Mouse (Mus musculus) ovary, postnatal 10 days (tissue): ENCODE data around the gene Eps8l3.
"Not testable (repeated sequence)": the region's sequence is repeated elsewhere in the genome, so short reads cannot be mapped to it uniquely, and the experiment has no call there.

ENCODE experiments used
- DNase-seq: peaks from one replicate; pipeline ENCODE4 v3.0.0; 2022; ENCODE audit warnings: low spot score

Gene Eps8l3

DNA sequence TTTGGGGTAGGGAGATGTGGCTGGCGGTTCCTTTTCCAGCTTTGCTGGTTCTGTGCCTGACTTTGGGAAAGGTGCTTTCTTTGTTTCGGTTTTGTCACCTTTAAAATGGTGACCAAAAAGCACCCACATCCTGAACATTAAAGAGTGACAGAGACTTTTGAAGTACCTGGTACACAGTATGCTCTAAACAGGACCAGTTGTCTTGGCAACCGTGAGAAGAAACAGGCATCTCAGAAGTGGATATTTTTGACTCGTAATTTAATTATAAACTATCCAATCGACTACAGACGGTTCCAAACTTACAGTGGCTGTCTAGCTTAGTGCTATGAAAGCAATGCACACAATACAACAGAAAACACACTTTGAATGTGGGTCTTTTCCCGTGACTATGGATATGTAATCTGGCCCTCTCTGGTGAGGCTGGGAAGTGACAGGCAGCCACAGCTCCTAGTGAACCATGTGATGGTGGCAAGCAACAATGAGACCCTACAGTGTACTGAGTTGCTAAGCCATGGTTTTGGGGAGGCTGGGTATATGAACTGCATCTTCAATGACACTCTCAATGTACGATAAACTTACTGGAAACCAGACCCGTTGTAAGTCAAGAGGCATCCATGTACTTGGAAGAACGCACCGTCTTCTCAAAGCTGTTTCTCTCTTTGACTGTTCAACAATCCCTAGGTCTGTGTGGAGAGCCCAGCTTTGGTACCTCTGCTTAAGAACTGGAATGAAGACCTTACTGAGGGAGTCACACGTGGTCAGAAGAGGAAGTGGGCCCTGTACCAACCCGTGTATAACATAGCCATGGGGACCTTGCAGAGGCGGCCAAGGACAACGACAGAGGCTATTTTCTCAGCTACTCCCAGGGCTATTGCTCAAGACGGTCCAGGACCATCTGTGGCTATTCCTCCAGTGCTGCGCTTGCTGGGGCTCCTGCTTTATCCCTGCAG is 23.5 kb upstream of the Eps8l3 start:
- DNase-seq: no peak

DNA sequence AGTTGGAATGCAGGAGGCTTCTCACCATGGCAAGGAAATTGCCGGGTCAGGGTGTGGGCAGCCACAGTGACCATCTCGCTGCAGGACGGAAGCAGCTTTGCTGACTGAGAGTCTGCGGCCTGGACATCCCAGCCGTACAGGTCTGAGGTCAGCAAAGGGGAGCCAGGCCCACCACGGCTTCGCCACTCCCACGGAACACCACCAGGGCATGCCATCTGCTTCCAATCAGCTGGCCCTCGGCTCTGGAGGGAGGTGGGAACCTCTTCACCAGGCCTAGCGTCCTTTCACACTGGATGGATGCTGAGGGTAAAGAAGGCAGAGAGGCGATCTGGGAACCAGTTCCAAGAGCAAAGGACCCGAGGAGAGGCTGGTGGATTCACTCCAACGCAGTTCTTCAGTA is 21.7 kb upstream of the Eps8l3 start:
- DNase-seq: no peak

DNA sequence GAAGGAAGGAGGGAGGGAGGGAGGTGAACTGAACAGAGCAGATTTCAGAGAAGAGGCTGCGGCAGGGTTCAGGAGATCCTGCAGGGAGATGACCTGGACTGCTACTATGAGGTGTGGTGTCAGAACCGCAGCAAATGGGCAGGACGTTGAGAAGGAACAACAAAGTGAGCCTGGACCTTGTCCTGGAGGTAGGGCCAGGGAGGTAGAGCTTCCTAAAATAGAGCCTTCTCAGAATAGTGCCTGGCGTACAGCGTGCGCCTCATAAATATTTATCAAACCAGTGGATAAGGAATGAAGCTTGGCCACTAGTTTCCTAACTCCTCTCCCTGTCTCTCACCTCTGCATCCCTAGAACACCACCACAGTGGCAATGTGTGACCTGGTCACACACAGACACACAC is 19.4 kb upstream of the Eps8l3 start:
- no peak for DNase-seq

- DNase-seq: not testable (repeated sequence)
Observed at GRCm38 (mm10) chr3:107861483-107861882, 15.5 kb upstream of the Eps8l3 start.

DNA sequence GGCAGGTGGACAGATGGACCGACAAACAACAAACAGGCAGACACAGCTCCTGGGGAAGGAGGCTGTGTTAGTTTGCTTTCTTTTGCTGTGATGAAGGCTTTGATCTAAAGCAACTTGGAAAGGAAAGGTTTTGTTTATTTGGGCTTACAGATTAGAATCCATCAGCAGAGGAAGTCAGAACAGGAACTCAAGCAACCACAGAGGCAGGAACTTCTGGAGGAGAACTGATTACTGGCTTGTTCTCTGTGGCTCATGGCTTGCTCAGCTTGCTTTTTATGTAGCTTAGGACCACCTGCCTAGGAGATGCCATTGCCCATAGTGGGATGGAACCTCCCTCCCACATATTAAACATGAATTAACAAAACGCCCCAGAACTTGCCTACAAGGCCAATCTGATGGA is 14.6 kb upstream of the Eps8l3 start:
- DNase-seq: no peak

- no peak for DNase-seq
Observed at GRCm38 (mm10) chr3:107863471-107863870, 13.6 kb upstream of the Eps8l3 start.

DNA sequence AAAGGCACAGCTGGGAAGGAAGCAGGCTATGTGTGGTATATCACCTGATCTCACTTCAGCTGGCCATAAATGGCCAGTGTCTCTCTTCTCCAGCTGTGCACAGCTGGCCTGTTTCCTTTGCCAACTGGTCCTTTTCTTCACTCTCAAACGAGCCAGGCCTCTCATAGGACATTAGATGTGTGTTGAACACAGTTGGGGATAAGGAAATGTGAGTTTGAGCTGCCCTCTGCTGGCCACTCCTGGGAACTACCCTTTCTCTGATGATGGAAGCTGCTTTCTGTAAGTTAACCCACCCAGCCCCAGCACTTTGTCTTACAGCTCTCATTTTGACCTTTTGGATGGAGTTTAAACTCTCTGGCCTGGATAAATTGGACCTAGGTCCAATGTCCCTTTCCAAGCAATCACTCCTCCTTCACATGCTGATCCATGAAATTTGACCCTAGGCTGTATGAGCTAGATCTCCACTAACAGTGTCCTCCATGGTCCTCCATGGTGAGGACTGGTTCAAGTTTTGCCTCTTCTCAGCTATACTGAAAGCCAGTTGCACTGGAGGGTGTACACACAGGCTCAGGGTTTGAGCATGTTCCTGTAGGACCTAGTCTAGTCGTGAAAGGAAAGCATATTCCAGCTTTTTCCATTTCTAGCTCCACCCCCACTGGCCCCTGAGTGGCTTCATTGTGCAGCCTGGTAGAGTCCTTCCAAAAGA is 13.0 kb upstream of the Eps8l3 start:
- peak; percentile 72 for DNase-seq

- DNase-seq: no peak
Observed at GRCm38 (mm10) chr3:107865364-107866091, 11.5 kb upstream of the Eps8l3 start.

DNA sequence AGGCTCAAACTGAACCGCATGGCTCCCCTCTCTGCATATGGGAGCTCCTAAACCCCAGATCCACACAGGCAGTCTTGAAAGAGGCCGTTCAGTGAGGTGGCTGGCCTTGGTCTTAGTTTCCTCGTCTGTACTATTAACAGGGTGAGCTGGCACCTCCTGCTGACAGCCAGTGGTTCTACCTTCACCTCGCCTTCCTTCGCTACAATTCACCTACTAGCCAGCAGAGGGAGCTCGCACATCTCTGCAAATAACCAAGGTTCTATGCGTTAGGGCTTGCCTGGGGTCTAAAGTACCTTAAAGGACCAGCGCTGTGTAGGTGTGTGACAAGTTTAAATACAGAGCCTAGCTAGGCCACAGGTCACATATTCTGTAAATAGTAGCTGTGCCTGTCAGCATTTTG is 9.9 kb upstream of the Eps8l3 start:
- peak; percentile 67 for DNase-seq

DNA sequence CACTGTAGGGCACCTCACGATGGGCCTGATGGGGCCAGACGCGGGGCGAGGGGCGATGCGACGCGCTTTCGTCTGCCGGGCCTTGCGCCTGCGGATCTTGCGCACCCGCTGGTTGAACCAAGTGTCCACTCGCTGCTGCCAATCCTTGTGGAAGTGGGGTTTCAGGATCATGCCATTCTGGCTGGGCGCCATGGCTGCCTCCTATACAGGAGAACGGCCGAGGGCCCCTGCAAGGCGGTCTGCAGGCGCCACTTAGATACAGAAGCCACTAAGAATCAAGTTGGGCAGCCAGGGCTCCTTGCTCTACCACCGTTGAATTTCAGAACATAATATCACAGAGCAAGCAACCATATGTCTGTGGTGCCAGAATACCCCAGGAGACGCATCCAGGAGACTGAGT is 8.6 kb upstream of the Eps8l3 start:
- no peak for DNase-seq

DNA sequence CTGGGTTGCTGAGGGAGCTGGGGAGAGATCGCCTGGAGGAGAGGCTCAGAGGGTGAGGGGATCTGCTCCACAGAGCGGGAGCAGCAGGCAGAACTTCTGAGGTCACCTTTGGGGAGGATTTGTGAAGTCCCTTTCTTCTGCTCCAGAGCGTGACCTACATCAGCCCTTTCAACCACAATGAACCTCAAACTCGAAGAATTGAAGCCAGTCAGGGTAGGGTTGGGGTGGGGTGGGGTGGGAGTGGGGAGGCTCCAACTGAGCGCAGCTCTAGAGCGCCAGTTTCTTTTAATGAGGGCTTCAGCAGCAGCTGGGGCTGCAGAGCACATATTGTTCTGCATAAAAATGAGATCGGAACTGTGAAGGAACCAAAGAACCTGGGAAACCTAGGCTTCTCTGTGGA is 7.9 kb upstream of the Eps8l3 start:
- no peak for DNase-seq

GRCm38 (mm10) chr3:107869925-107870324 is 7.1 kb upstream of the Eps8l3 start:
- no peak for DNase-seq

- no peak for DNase-seq
Observed at GRCm38 (mm10) chr3:107873335-107874251, 3.4 kb upstream of the Eps8l3 start.

DNA sequence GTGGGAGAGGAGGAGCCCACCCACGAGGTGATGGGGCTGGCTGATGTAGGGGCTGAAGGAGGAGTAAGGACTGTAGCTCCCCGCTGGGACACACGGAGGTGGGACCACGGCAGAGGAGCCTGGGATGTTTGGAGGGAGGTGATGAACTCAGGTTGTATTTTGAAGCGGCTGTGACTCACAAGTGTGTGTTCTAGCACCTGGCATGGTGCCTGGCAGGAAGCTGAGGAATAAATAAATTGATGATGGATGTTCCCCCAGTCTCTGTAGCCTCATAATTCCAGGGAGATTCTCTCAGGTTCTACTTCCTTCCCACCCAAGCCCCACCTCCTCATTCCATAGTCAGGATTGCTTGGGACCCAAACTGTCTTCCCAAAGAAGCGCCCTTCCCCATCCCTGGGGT is 1.8 kb upstream of the Eps8l3 start:
- DNase-seq: no peak

GRCm38 (mm10) chr3:107877747-107878736 is 1.0 kb downstream of the Eps8l3 start:
- no peak for DNase-seq

DNA sequence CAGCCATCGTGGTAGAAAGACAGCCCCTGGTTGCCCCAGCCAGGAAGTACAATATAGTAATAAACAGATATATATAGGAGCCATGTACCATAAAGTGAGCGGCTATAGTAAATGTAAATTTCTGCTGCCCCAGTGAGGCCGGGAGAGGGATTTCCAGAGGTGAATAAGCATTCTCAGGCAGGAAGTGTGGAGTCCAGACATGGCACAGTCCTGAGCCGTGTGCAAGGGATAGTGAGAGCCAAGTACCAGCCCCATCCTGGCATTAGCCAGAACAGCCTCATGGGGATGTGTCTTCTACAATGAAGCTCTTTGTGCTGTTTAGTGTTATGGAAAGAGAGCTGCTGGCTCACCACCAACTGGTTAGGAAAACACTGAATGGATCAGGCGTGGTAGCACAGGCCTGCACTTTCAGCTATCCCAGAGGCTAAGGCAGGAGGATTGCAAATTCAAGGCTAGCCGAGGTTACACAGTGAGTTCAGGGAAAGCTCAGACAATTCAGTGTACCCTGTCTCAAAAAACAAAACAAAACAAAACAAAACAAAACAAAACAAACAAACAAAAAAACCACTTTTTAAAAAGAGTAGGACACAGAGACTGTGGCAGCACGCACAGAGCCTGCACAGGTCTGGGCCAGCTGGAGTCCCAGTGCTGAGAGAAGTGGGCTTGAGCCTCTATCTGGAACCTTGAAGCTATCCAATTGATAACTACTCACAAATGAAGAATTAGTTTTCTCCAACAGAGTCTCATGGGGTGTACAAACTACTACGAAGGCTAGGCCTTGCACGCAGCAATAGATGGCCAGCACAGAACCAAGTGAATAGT is 10.9 kb downstream of the Eps8l3 start:
- DNase-seq: no peak

GRCm38 (mm10) chr3:107889236-107889635 is 12.2 kb downstream of the Eps8l3 start:
- not testable (repeated sequence) for DNase-seq

DNA sequence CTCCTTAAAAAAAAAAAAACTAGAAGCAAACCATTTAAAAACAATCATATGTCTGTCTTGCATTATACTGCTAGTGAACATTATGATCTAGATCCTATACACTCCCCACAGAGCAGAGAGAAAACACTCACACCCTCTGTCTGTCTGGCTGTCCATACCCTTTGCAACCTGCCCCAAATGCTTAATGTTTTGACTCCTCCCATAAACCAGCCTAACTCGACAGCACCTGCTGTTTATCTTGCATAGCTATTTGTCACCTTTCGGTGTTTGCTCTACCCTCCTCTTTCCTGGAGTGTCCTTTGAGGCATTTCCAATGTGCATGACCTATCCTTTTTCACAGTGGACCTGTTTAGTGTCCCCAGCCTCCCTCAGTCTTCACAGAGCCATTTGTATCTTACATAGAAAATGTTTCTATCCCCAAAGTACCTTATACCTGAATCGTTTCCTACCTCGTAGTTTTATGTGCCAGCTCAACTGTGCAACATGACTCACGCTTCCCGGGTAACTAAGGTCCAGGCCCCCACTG is 18.2 kb downstream of the Eps8l3 start:
- DNase-seq: no peak
